Mouse (Mus musculus) spleen, adult 2 months (tissue): ENCODE results near the gene Stk24.

Experiments used
- CTCF ChIP-seq: fragments of 200-500 bp; IDR thresholded peaks from 2 replicates; pipeline ENCODE4 v1.5.1; 2011; ENCODE audit warnings: mild to moderate bottlenecking, inconsistent platforms; ENCODE audit not compliant: insufficient read depth, insufficient read length, insufficient replicate concordance; ENCODE audit errors: extremely low read depth
- POLR2A ChIP-seq: fragments of 200-500 bp; IDR thresholded peaks from 2 replicates; pipeline ENCODE4 v1.6.1; 2011; ENCODE audit warnings: low read depth, low read length, inconsistent platforms

DNA sequence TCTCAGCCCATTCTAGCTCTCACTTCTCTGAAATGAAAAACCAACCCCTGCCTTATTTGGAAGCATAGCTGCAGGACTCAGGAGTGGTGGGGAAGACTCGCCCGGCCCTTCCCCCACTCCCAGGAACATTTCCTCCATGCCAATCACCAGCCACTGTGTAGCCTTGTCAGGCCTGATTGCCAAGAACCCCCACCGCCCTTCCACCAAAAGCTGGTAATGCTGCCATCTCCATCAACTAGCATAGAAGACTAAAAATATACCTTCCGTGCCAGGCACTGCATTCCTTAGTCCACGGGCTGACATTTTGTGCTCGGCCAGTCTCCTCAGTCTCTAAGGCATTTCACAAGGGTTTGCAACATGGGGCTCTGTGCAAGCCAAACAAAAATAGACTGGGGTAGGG is 109.3 kb downstream of the Stk24 start:
- no peak for TF ChIP-seq CTCF
- no peak for TF ChIP-seq POLR2A
